Comparison of ENCODE assay signal across 11 mouse cellular contexts in the genomic region with DNA sequence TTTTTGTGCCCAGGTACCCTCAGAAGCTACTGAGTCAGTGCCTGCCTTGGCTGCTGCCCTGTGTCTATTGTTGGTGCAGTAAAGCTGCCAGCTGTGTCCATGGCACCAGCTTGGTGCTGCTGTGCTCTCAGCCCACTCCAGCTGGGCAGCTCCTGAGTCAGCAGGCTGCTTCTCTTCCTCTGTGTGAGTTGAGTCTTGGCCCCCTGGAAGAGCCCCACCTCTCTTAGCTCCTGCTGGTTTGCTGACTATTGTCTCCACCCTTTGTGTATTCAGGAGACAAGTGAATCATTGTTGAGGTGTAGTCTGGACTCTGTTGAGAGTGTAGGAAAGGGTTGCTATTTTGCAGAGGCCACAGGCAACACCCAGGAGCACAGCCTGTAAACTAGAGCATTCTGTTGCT.
DNase-seq lines count a peak whose midpoint lies in the region; ATAC-seq lines count a peak whose summit lies in the region.
"Had no signal": no experiment of that assay in that cellular context is flagged by ENCODE, and none has a peak within 500 bp of the region (broad histone marks: within the 10 kb centered on the region; RNA-seq: fewer than 3 reads in every experiment).

No protein-coding gene starts in this region.

- H3K9ac ChIP-seq in kidney, embryonic 16.5 days (replicated peaks; ENCODE audit: low read length): no peak overlapping the region
- H3K9ac ChIP-seq in intestine, embryonic 14.5 days (ENCODE audit: low read length): no peak overlapping the region
- H3K9ac ChIP-seq: heart, embryonic 13.5 days had no signal

- H3K9me3 ChIP-seq in kidney, embryonic 16.5 days (ENCODE audit: low read length): no peaks in the 10 kb centered on the region
- no peaks in the 10 kb centered on the region for H3K9me3 ChIP-seq in intestine, embryonic 14.5 days (ENCODE audit: control insufficient read depth, low read length)
- H3K9me3 ChIP-seq: heart, embryonic 13.5 days had no signal

- H3K4me2 ChIP-seq in kidney, embryonic 16.5 days (replicated peaks; ENCODE audit: low read depth, low read length): no peak overlapping the region
- H3K4me2 ChIP-seq in intestine, embryonic 14.5 days (ENCODE audit: low read length): no peak overlapping the region
- H3K4me2 ChIP-seq: heart, embryonic 13.5 days; liver, embryonic 11.5 days had no signal

- peak; percentile 11 for DNase-seq in adrenal gland, postnatal 14 days
- no peak for DNase-seq in adrenal gland, postnatal 25 days
- no peak for DNase-seq in kidney, adult 8-10 months
- DNase-seq in 3T3-L1 (ENCODE audit: low read depth, low spot score): peak; percentile 64
- no peak for DNase-seq in intestine, embryonic 14.5 days (ENCODE audit: low spot score)
- DNase-seq in cerebellum, postnatal 25 days: no peak
- DNase-seq in urinary bladder, adult 18-20 months (ENCODE audit: low spot score in 2 of 2): no peak
- DNase-seq: kidney, adult 18-20 months had no signal

- no peaks in the 10 kb centered on the region for H3K4me1 ChIP-seq in kidney, embryonic 16.5 days (ENCODE audit: insufficient read depth, low read length)
- H3K4me1 ChIP-seq in intestine, embryonic 14.5 days (replicated peaks; ENCODE audit: control insufficient read depth, insufficient read depth, low read length): no peaks in the 10 kb centered on the region

- H3K4me3 ChIP-seq in kidney, embryonic 16.5 days (ENCODE audit: low read length): no peak overlapping the region
- no peak overlapping the region for H3K4me3 ChIP-seq in intestine, embryonic 14.5 days (ENCODE audit: low read depth, low read length)
- H3K4me3 ChIP-seq: heart, embryonic 13.5 days had no signal

- peak; percentile 78 for ATAC-seq in kidney, embryonic 16.5 days (ENCODE audit: low FRiP score, low TSS enrichment)
- peak; percentile 89 for ATAC-seq in intestine, embryonic 14.5 days (replicated peaks; ENCODE audit: low FRiP score, low TSS enrichment, low read depth)

- no peak overlapping the region for H3K27ac ChIP-seq in kidney, embryonic 16.5 days (ENCODE audit: low read length)
- H3K27ac ChIP-seq in intestine, embryonic 14.5 days (ENCODE audit: low read depth): no peak overlapping the region
- H3K27ac ChIP-seq: heart, embryonic 13.5 days had no signal

- H3K27me3 ChIP-seq in kidney, embryonic 16.5 days (ENCODE audit: insufficient read depth, low read length): no peaks in the 10 kb centered on the region
- no peaks in the 10 kb centered on the region for H3K27me3 ChIP-seq in intestine, embryonic 14.5 days (replicated peaks; ENCODE audit: control insufficient read depth, insufficient read depth, low read length)
- H3K27me3 ChIP-seq: heart, embryonic 13.5 days had no signal

- H3K36me3 ChIP-seq in kidney, embryonic 16.5 days (ENCODE audit: insufficient read depth, low read length): no peaks in the 10 kb centered on the region
- H3K36me3 ChIP-seq in intestine, embryonic 14.5 days (ENCODE audit: control insufficient read depth, insufficient read depth, low read length): peaks cover under 1% of the 10 kb centered on the region; the same call in 1 of the 2 replicates
- H3K36me3 ChIP-seq: heart, embryonic 13.5 days had no signal

Comparison
In these comparisons a context has a peak if more than half of its experiments do, and no peak if none do; other contexts are left out.
1. DNase-seq: peak in adrenal gland, postnatal 14 days (single experiment) and 3T3-L1 (single experiment); none in adrenal gland, postnatal 25 days (single experiment), kidney, adult 8-10 months (0 of 2), intestine, embryonic 14.5 days (single experiment), cerebellum, postnatal 25 days (0 of 2) and urinary bladder, adult 18-20 months (0 of 2).